Mouse (Mus musculus): Measurements from ENCODE around the gene D630003M21Rik.

The D630003M21Rik gene

GRCm38 (mm10) chr2:158193611-158194336 lies 35.2 kb downstream of the D630003M21Rik start:
- no peak for DNase-seq

GRCm38 (mm10) chr2:158191098-158191497 lies 37.9 kb downstream of the D630003M21Rik start:
- peak; percentile 99 for DNase-seq

- no peak for DNase-seq
Measured at GRCm38 (mm10) chr2:158189451-158189850, 39.6 kb downstream of the D630003M21Rik start.

GRCm38 (mm10) chr2:158186206-158186871 lies 42.7 kb downstream of the D630003M21Rik start:
- no peak for DNase-seq

GRCm38 (mm10) chr2:158183266-158183665 lies 45.8 kb downstream of the D630003M21Rik start:
- no peak for DNase-seq

GRCm38 (mm10) chr2:158181932-158182331 lies 47.1 kb downstream of the D630003M21Rik start:
- DNase-seq: no peak

GRCm38 (mm10) chr2:158180797-158181196 lies 48.2 kb downstream of the D630003M21Rik start:
- DNase-seq: no peak

DNA sequence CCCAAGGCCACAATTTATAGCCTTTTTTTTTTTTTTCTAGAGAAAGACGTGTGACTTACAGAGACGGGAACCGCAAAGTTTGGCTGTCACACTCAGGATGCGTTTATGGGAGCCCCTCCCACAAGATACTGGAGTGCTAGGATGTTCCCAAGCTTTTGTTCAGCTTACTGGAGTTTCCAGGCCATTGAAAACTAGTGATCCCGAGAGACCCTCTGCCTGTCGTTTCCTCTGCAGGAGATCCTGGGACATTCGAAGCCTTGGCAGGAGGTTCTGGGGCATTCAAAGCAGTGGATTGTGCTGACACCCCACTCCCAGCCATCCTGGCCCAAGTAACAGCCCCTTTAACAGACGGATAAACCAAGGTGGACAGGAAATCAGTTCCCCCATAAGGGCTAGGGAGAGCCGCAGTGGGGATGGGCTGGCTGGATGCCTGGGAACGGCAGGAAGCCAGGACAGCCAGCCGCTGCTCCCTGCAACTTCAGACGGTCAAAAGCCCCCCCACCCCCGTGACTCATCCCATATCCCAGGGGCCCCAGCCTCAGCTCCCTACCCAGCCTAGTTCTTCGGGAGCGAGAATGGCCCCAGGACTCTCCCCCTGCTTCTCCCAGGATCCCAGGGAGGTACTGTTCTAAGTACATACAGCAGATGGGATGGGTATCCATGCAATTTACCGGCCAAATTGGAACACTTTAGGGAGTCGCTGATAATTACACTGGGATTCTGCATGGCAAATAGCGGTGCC lies 49.5 kb downstream of the D630003M21Rik start:
- DNase-seq: peak; percentile 98

GRCm38 (mm10) chr2:158178696-158179369 lies 50.2 kb downstream of the D630003M21Rik start:
- peak; percentile 98 for DNase-seq

DNA sequence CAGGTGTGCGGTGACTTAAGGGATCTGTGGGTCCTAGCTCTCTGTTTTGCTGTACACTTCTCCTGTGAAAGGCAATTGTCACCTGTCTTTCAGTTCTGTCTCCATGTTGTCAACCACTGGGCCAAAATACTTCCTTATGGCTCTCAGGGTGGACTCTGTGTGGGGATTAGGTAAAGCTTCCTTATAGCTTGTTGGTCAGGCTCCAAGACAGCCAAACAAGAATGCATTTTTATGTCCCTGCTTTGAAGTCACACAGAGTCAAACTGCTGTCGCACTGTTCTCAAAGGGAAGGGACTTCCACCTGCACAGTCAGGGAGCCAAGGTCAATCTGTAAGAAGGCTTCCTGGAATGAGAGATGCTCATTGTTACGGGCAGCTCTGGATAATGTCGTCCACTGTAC lies 50.9 kb downstream of the D630003M21Rik start:
- DNase-seq: no peak

GRCm38 (mm10) chr2:158177574-158177973 lies 51.4 kb downstream of the D630003M21Rik start:
- no peak for DNase-seq

DNA sequence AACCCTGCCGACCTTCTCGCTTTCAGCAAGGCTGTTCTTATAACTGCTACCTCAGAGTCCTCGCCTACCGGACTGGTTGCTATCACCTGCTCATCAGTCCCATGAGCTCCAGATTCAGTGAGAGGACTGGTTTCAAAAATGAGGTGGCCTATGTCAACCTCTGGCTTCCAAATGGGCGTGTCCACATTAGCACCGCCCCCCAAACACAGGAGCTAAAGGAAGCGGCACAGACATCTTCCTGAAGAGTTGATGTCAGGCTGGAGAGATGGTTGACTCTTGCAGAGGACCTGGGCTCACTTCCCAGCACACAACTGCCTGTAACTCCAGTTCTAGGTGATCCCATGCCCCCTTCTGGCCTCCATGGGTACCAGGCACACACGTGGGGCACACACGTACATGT lies 52.3 kb downstream of the D630003M21Rik start:
- DNase-seq: no peak

- DNase-seq: peak; percentile 93
Measured at GRCm38 (mm10) chr2:158175433-158175832, 53.6 kb downstream of the D630003M21Rik start.

DNA sequence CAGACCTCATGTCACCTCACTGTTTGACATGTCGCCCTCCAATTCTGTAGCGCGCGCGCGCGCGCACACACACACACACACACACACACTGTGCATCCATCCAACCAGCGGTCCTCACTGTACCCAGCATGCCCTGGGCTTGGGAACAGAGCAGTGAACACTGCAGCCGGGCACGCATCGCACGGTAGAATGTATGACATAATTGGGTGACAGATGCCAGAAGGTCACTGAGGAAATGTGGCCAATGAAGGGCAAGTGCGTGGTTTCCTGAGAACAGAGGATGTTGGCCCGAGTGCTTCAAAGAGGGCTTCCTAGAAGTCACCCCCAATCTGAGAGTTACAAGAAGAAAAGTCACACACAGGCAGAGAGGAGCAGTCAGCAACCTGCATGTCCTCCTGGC lies 54.1 kb downstream of the D630003M21Rik start:
- peak; percentile 89 for DNase-seq

DNA sequence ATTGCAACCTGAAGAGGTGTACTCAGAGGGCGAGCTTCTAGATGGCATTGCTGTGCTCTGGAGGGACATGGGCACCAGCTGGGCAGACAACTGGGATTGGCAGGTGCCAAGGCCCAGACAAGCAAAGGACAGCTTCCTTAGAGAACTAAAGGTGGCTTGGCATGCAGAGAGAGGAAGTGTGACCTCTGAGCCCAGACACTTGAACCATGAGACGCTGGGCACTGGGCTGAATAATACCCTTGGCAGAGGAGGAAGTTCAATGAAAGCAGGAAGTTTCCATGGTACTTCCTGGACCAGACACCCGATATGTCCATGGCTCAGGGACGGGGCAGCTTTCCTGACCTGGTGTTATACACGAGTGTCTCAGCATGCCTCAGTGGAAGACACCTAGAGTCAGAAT lies 54.6 kb downstream of the D630003M21Rik start:
- peak; percentile 96 for DNase-seq

DNA sequence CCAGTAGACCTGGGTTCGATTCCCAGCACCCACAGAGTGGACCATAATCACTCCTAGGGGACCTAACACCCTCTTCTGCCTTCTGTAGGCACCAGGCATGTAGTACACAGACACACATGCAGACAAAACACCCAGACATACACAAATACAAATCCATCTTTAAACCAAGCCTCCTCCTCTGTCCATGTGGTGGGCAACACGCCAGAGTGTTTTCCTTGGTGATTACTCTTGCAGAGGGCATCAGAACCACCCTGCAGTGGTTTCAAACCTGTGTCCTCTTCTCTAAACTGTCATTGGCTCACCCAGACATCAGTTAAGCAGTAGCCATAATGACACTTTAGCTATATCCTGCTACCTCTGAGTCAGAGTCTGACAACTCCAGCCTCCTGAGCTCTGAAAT lies 58.6 kb downstream of the D630003M21Rik start:
- DNase-seq: no peak

DNA sequence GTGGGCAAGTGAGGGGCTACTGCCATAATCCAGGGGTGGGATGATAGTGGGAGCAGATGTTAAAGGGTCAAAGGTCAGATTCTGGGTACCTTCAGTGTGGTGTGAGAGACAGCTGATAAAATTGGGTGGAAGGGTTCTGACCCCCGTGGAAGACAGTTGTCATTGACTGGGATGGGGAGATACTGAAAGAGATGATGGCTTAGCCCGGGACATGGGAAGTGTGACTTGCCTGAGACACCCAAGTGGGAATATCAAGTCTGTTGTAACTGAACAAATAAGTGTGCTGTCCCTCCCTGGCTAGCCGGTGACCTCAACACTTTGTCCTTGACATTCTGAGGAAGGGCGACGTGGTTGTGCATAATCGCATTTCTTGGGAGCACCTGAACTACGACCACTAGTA lies 59.3 kb downstream of the D630003M21Rik start:
- peak; percentile 90 for DNase-seq

GRCm38 (mm10) chr2:158169351-158169750 lies 59.7 kb downstream of the D630003M21Rik start:
- DNase-seq: peak; percentile 87

DNA sequence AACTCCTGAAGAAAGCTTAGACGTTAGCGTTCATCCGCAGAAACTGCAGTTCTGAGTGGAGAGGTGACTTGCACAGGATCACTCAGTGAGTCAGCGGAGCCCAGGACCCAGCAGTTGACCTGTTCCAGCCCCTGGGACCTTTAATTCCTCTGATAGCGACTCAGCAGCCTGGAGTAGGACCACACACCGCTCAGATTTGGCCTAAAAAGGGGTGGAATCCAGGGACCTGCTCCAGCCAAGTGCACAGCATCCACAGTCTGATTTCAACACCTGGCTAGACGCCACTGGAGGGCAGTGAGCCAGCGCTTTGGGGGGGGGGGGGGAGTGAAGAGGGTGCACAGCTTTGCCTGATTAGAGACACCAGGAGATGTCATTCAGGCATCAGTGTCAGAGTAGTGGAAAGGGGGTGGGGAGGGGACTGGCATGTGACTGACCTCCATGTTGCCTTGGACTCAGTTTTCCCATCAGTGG lies 60.2 kb downstream of the D630003M21Rik start:
- peak; percentile 97 for DNase-seq

DNA sequence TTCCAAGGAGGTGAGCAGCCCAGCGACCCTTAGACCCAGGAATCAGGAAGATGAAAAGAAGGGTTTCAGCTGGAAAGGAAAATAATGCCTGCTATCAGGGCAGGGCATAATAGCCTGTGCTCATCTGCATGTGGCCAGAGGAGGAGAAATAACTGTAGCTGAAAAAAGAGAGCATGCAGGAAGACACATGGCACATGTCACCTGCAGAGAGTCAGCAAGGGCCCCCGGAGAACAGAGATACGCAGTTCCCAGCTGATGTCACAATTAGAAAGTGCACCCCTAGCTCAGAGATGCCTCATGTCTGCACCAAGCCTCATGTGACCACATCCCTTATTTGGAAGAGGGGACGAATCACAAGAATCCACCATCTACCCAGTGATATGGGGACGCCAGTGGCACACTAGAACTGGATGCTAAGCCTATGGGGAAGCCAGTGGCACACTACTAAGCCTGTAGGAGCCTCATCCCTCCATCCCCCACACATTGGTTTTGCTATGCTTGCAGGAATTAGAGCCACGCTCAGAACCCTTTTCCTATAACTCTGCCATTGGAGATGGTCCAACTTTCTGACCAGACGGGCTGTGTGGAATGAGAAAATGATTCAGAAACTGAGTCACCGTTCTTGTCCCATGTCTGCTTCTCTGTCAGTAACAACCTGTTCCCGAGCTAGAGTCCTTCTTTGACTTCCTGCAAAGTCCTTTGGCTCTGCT lies 61.4 kb downstream of the D630003M21Rik start:
- peak; percentile 91 for DNase-seq

DNA sequence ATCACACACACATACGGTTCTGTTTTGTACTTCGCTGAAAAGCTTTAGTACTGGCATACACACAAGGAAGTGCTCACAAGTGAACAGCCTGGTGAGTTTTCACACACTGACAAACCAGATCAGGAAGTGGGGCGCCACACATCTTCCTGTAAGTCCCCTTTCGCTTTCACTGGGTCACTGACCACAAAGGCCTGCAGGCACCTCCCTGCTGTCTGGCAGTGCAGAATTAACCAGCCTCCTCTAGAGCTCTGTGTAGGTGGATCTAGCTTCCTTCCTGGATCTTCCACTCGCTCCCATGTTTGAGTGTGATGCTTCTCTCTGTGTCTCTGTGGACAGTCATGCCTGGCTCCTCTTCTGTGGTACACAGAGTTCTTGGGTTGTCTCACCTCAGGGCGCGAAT lies 62.4 kb downstream of the D630003M21Rik start:
- peak; percentile 98 for DNase-seq

GRCm38 (mm10) chr2:158165776-158166175 lies 63.2 kb downstream of the D630003M21Rik start:
- DNase-seq: no peak
